Mouse (Mus musculus) intestine, postnatal 0 days (tissue): ENCODE data around the gene Fam161a. TPM values are rescaled to one million over a fixed set of nuclear protein-coding genes. Genes with fewer than 3 reads are reported as not detected.
A peak's percentile ranks its signal among the peaks of the same experiment; 100 is the strongest.
"Not testable (repeated sequence)": the region's sequence is repeated elsewhere in the genome, so short reads cannot be mapped to it uniquely, and the experiment has no call there.

Source experiments
- ATAC-seq: fragments of 200-750 bp; cut with Nextera tagmentation; 2 replicates; pipeline ENCODE4 v1.8.0; 2017; ENCODE audit warnings: mild to moderate bottlenecking, moderate TSS enrichment, moderate library complexity
- H3K27ac ChIP-seq: fragments of 300-500 bp; sonication (generic); 2 replicates; pipeline ENCODE4 v1.5.1; 2014; ENCODE audit warnings: mild to moderate bottlenecking, low read depth, low read length, moderate library complexity
- H3K27me3 ChIP-seq: fragments of 300-500 bp; sonication (generic); replicated peaks from 2 replicates; pipeline ENCODE4 v1.6.1; 2014; ENCODE audit warnings: low read length, mixed read lengths; ENCODE audit not compliant: control insufficient read depth, insufficient read depth
- H3K36me3 ChIP-seq: fragments of 300-500 bp; sonication (generic); 2 replicates; pipeline ENCODE4 v1.6.1; 2014; ENCODE audit warnings: mild to moderate bottlenecking, moderate library complexity; ENCODE audit not compliant: control insufficient read depth, insufficient read depth
- H3K4me1 ChIP-seq: fragments of 300-500 bp; sonication (generic); replicated peaks from 2 replicates; pipeline ENCODE4 v1.6.1; 2014; ENCODE audit warnings: antibody characterized with exemption, low read length, mixed read lengths; ENCODE audit not compliant: control insufficient read depth, insufficient read depth
- H3K4me2 ChIP-seq: fragments of 300-500 bp; sonication (generic); replicated peaks from 2 replicates; pipeline ENCODE4 v1.6.1; 2014; ENCODE audit warnings: low read depth, mild to moderate bottlenecking, moderate library complexity
- H3K4me3 ChIP-seq: fragments of 300-500 bp; sonication (generic); 2 replicates; pipeline ENCODE4 v1.5.1; 2014; ENCODE audit warnings: low read depth, low read length
- H3K9ac ChIP-seq: fragments of 300-500 bp; sonication (generic); 2 replicates; pipeline ENCODE4 v1.6.1; 2014; ENCODE audit warnings: mild to moderate bottlenecking, low read depth, low read length
- H3K9me3 ChIP-seq: fragments of 300-500 bp; sonication (generic); 2 replicates; pipeline ENCODE4 v1.6.1; 2016; ENCODE audit warnings: mixed run types; ENCODE audit not compliant: control insufficient read depth
- CTCF ChIP-seq: sonication (generic); IDR thresholded peaks from 2 replicates; pipeline ENCODE4 v1.5.1; 2016; ENCODE audit warnings: low read depth, mild to moderate bottlenecking, control low read depth, antibody characterized with exemption, moderate library complexity
- WGBS: fragments of 180-500 bp; shearing (Covaris S2); extraction: QIAGEN DNeasy Blood & Tissue Kit; methylation state at CpG from one replicate; pipeline ENCODE4 v1.1.7; 2014; 5-methylcytosine and 5-hydroxymethylcytosine counted together
- polyA plus RNA-seq: library from polyadenylated mRNA; unstranded; fragments of >200 nt; fragmentation: Nextera tagmentation; extraction: Ambion mirVana; gene quantifications from 2 replicates; pipeline ENCODE4 v1.2.1, GENCODE M21; 2015

The Fam161a gene
- polyA plus RNA-seq, 1 experiment from 2014 or later = 1.9 TPM

DNA sequence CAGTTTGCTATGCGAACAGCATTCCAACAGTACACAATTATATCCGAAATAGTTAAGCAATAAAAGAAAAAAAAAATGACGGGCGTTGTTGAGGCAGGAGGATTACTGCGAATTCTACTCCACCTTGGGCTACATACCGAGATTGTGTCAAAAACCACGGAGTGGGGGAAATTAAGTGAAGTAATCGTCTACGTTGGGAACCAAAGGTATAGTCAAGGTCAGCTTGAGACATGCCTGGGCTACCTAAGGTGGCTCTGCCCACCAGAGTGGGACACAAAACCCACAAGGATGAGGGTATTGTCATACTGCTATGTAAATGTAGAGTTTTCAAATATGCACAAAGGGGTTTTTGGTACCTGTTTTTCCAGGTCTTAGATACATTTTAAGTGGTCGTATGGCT, 60.9 kb downstream of the Fam161a start:
- no peaks in the 10 kb centered on the region for H3K4me1 ChIP-seq
- no peaks in the 10 kb centered on the region for H3K9me3 ChIP-seq
- no peak for ATAC-seq
- peak overlapping the region; percentile 78 for H3K4me2 ChIP-seq
- no peak for TF ChIP-seq CTCF
- H3K27ac ChIP-seq = no peak overlapping the region; the same call in 1 of the 2 replicates
- H3K27me3 ChIP-seq = no peaks in the 10 kb centered on the region
- 6% methylated on average over 10 of the region's 10 CpGs for WGBS
- H3K4me3 ChIP-seq = peak overlapping the region; percentile 57
- peak overlapping the region; percentile 47; the same call in 1 of the 2 replicates for H3K9ac ChIP-seq
- no peaks in the 10 kb centered on the region for H3K36me3 ChIP-seq

DNA sequence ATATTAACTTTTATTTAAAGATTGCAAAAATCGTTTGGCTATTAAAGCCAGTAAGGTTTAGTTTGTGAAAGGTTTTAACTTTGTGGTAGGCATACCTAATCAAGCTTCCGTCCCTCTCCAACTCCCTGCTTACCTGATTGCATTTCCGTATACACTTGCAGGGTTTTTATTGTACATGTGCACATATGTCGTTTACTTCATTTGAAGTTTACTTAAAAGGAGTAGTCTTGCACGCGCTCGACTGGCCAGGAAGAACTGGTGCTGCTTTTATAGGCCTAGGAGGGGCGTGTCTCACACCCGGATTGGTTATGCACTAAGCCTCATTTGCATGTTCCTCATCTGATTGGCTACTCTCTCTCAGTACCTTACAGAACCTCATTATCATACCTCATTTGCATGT, 61.7 kb downstream of the Fam161a start:
- H3K9me3 ChIP-seq, ATAC-seq, H3K4me3 ChIP-seq, H3K36me3 ChIP-seq, H3K4me1 ChIP-seq, H3K9ac ChIP-seq, H3K27ac ChIP-seq, H3K27me3 ChIP-seq, H3K4me2 ChIP-seq: not testable (repeated sequence)
- 85% methylated on average over 9 of the region's 9 CpGs for WGBS

- Histone ChIP-seq H3K27ac (no peak overlapping the region), H3K4me3 (no peak overlapping the region), H3K4me1 (no peaks in the 10 kb centered on the region), H3K9ac (no peak overlapping the region), H3K9me3 (no peaks in the 10 kb centered on the region), H3K27me3 (no peaks in the 10 kb centered on the region), H3K4me2 (no peak overlapping the region), H3K36me3 (no peaks in the 10 kb centered on the region)
- 64% methylated on average over 7 of the region's 7 CpGs for WGBS
- TF ChIP-seq CTCF = no peak
- ATAC-seq = no peak
Observed at GRCm38 (mm10) chr11:23074841-23075240, 67.5 kb downstream of the Fam161a start.

- no peak overlapping the region for H3K27ac ChIP-seq
- H3K4me3 ChIP-seq = no peak overlapping the region
- WGBS = 89% methylated on average over 1 of the region's 1 CpGs
- no peaks in the 10 kb centered on the region for H3K9me3 ChIP-seq
- no peak for ATAC-seq
- no peaks in the 10 kb centered on the region for H3K36me3 ChIP-seq
- H3K27me3 ChIP-seq = no peaks in the 10 kb centered on the region
- H3K9ac ChIP-seq = no peak overlapping the region
- H3K4me1 ChIP-seq = no peaks in the 10 kb centered on the region
- TF ChIP-seq CTCF = no peak
- no peak overlapping the region for H3K4me2 ChIP-seq
Observed at GRCm38 (mm10) chr11:23078541-23078940, 71.2 kb downstream of the Fam161a start.

Other genes starting within 250 kb of the Fam161a start
- gene B3gnt2, start 146.6 kb upstream of the Fam161a start, polyA plus RNA-seq = 13.8 and 15.1 TPM in 2 replicates
- 2.0 and 2.3 TPM in 2 replicates for gene Zrsr1, start 35.5 kb upstream of the Fam161a start, polyA plus RNA-seq
- 15.8 and 20.3 TPM in 2 replicates for gene Gm28048, start 25.4 kb upstream of the Fam161a start, polyA plus RNA-seq
- 286 and 294 TPM in 2 replicates for gene Commd1, start 25.1 kb upstream of the Fam161a start, polyA plus RNA-seq
- gene Cct4, start 17.0 kb upstream of the Fam161a start, polyA plus RNA-seq = 95.3 and 101 TPM in 2 replicates
- gene Xpo1, start 248.5 kb downstream of the Fam161a start, polyA plus RNA-seq = 16.7 and 17.0 TPM in 2 replicates